Mouse (Mus musculus) MEL (cell line): ENCODE measurements around the gene Gm6993. TPM values are rescaled to one million over a fixed set of nuclear protein-coding genes. Genes with fewer than 3 reads are reported as not detected.

Source experiments
- DNase-seq: peaks from one replicate; pipeline ENCODE4 v3.0.0; 2011; ENCODE audit warnings: low read depth, low spot score
- H3K27ac ChIP-seq: 2 replicates; pipeline ENCODE4 v1.5.1; 2012; ENCODE audit warnings: low read depth, mild to moderate bottlenecking, control low read depth, low read length, moderate library complexity; ENCODE audit not compliant: control insufficient read depth
- H3K27me3 ChIP-seq, 2 experiments: fragments of 150-350 bp in 1 of 2; sonication (generic) in 1 of 2; 2 replicates each; pipeline ENCODE4 v1.6.1; 2012; ENCODE audit warnings: low read length in 2 of 2, mild to moderate bottlenecking in 2 of 2, improper control_type of control experiment in 1 of 2, moderate library complexity in 1 of 2; ENCODE audit not compliant: insufficient read depth in 2 of 2, control insufficient read depth in 1 of 2
- H3K36me3 ChIP-seq, 2 experiments: 2 replicates each; pipeline ENCODE4 v1.6.1; 2012 to 2014; ENCODE audit warnings: low read length in 2 of 2, improper control_type of control experiment in 1 of 2, inconsistent platforms in 1 of 2, mild to moderate bottlenecking in 1 of 2; ENCODE audit not compliant: insufficient read depth in 2 of 2, control insufficient read depth in 1 of 2
- H3K4me1 ChIP-seq, 2 experiments: fragments of 150-350 bp in 1 of 2; sonication (generic) in 1 of 2; 2 replicates each; pipeline ENCODE4 v1.6.1; 2012; ENCODE audit warnings: low read length in 2 of 2, improper control_type of control experiment in 1 of 2, mild to moderate bottlenecking in 1 of 2; ENCODE audit not compliant: insufficient read depth in 2 of 2, control insufficient read depth in 1 of 2
- H3K4me3 ChIP-seq, 2 experiments: fragments of 150-350 bp in 1 of 2; sonication (generic) in 1 of 2; 2 replicates each; pipeline ENCODE4 v1.5.1; 2012; ENCODE audit warnings: low read depth in 2 of 2, low read length in 2 of 2, mild to moderate bottlenecking in 2 of 2, moderate library complexity in 2 of 2, control low read depth in 1 of 2, improper control_type of control experiment in 1 of 2; ENCODE audit not compliant: control insufficient read depth in 1 of 2, insufficient read depth in 1 of 2
- H3K79me2 ChIP-seq: 2 replicates; pipeline ENCODE4 v1.6.1; 2012; ENCODE audit warnings: mild to moderate bottlenecking, low read length, moderate library complexity; ENCODE audit not compliant: control insufficient read depth, poor library complexity, insufficient read depth
- H3K9ac ChIP-seq: 2 replicates; pipeline ENCODE4 v1.6.1; 2012; ENCODE audit warnings: low read depth, mild to moderate bottlenecking, control low read depth, low read length, moderate library complexity; ENCODE audit not compliant: control insufficient read depth, poor library complexity, severe bottlenecking
- H3K9me3 ChIP-seq: fragments of 150-350 bp; sonication (generic); replicated peaks from 2 replicates; pipeline ENCODE4 v1.6.1; 2012; ENCODE audit warnings: mild to moderate bottlenecking, low read length, improper control_type of control experiment, moderate library complexity; ENCODE audit not compliant: insufficient read depth
- BHLHE40 ChIP-seq: IDR thresholded peaks from 2 replicates; pipeline ENCODE4 v1.6.1; 2012; ENCODE audit warnings: low read depth, mild to moderate bottlenecking, inconsistent platforms, low read length, improper control_type of control experiment, borderline replicate concordance
- CHD1 ChIP-seq: IDR thresholded peaks from 2 replicates; pipeline ENCODE4 v1.6.1; 2012; ENCODE audit warnings: low read depth, mild to moderate bottlenecking, inconsistent platforms, low read length, improper control_type of control experiment
- CHD2 ChIP-seq: IDR thresholded peaks from 2 replicates; pipeline ENCODE4 v1.6.1; 2011; ENCODE audit warnings: low read length, improper control_type of control experiment
- ELF1 ChIP-seq: IDR thresholded peaks from 2 replicates; pipeline ENCODE4 v1.6.1; 2014; ENCODE audit warnings: low read depth, mild to moderate bottlenecking, inconsistent platforms, low read length, improper control_type of control experiment, moderate library complexity
- HCFC1 ChIP-seq: IDR thresholded peaks from 2 replicates; pipeline ENCODE4 v1.6.1; 2012; ENCODE audit warnings: low read depth, mild to moderate bottlenecking, inconsistent platforms, low read length, improper control_type of control experiment, moderate library complexity
- NRF1 ChIP-seq: IDR thresholded peaks from 2 replicates; pipeline ENCODE4 v1.6.1; 2014; ENCODE audit warnings: low read depth, mild to moderate bottlenecking, inconsistent platforms, low read length, improper control_type of control experiment, moderate library complexity; ENCODE audit not compliant: poor library complexity, insufficient read depth, severe bottlenecking
- POLR2AphosphoS2 ChIP-seq: IDR thresholded peaks from 2 replicates; pipeline ENCODE4 v1.6.1; 2011; ENCODE audit warnings: low read length, improper control_type of control experiment
- RCOR1 ChIP-seq: IDR thresholded peaks from 2 replicates; pipeline ENCODE4 v1.6.1; 2012; ENCODE audit warnings: low read depth, mild to moderate bottlenecking, inconsistent platforms, low read length, improper control_type of control experiment
- SMC3 ChIP-seq: IDR thresholded peaks from 2 replicates; pipeline ENCODE4 v1.6.1; 2011; ENCODE audit warnings: low read depth, low read length, improper control_type of control experiment
- USF2 ChIP-seq, 2 experiments: IDR thresholded peaks; 2 replicates each; pipeline ENCODE4 v1.6.1; 2011 to 2012; ENCODE audit warnings: improper control_type of control experiment in 2 of 2, low read length in 2 of 2, borderline replicate concordance in 1 of 2, inconsistent platforms in 1 of 2, low read depth in 1 of 2, mild to moderate bottlenecking in 1 of 2; ENCODE audit not compliant: insufficient read depth in 1 of 2
- ZC3H11A ChIP-seq: IDR thresholded peaks from 2 replicates; pipeline ENCODE4 v1.6.1; 2012; ENCODE audit warnings: low read depth, mild to moderate bottlenecking, inconsistent platforms, low read length, improper control_type of control experiment
- ZNF384 ChIP-seq: IDR thresholded peaks from 2 replicates; pipeline ENCODE4 v1.6.1; 2012; ENCODE audit warnings: low read depth, mild to moderate bottlenecking, inconsistent platforms, low read length, improper control_type of control experiment
- polyA plus RNA-seq, 2 experiments: library from polyadenylated mRNA; stranded (reverse) in 1 of 2; unstranded in 1 of 2; fragments of >175 nt in 1 of 2; fragments of >200 nt in 1 of 2; gene quantifications; 2 replicates each; pipeline versions ENCODE4 v1.2.1 to v1.2.4; 2012; ENCODE audit warnings: low replicate concordance in 2 of 2, low read depth in 1 of 2; ENCODE audit not compliant: insufficient read length in 2 of 2, insufficient read depth in 1 of 2, missing spikeins in 1 of 2
- total RNA-seq: library from RNA; depleted of rRNA; stranded (reverse); fragments of 300-350 nt; gene quantifications from 2 replicates; pipeline ENCODE4 v1.2.3, GENCODE M21; 2012

Gene Gm6993
- total and polyA plus RNA-seq, 3 experiments, result not detected

GRCm38 (mm10) chr12:31227167-31227566 is 13.4 kb upstream of the Gm6993 start:
- Histone ChIP-seq H3K4me3 (no peak overlapping the region), H3K27ac (no peak overlapping the region), H3K79me2 (no peaks in the 10 kb centered on the region), H3K4me1 (no peaks in the 10 kb centered on the region), H3K9ac (no peak overlapping the region), H3K36me3 (no peaks in the 10 kb centered on the region), H3K27me3 (peaks cover 0 to 3% of the 10 kb centered on the region in 2 experiments; a peak in 1 of 4 replicates), H3K9me3 (no peaks in the 10 kb centered on the region)
- no peak for TF ChIP-seq POLR2AphosphoS2
- no peak for DNase-seq

GRCm38 (mm10) chr12:31228878-31229277 is 11.7 kb upstream of the Gm6993 start:
- Histone ChIP-seq H3K9ac (no peak overlapping the region), H3K36me3 (no peaks in the 10 kb centered on the region), H3K27ac (no peak overlapping the region), H3K4me1 (no peaks in the 10 kb centered on the region), H3K79me2 (no peaks in the 10 kb centered on the region), H3K9me3 (no peaks in the 10 kb centered on the region), H3K4me3 (no peak overlapping the region), H3K27me3 (peaks cover 0 to 3% of the 10 kb centered on the region in 2 experiments; a peak in 1 of 4 replicates)
- TF ChIP-seq CHD1, result no peak
- DNase-seq, result no peak

DNA sequence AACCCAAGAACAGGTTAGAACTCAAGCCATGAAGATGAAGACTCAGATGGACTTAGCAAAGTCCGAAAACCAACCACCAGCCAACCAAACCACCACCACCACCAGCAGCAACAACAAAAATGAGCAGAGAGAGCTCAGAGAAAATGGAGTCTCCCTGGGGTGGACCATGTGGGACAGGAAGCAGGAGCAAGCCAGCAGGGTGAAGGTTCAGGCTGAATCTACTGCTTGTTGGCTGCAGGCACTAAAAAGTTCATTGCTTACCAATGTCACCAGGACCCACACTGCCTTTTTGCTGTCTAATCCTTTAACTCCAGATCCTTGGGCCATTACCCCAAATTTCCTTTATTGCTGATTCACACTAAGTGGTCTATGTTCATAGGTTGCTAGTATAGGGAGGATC is 7.9 kb upstream of the Gm6993 start:
- Histone ChIP-seq H3K27ac (no peak overlapping the region), H3K36me3 (no peaks in the 10 kb centered on the region), H3K4me1 (no peaks in the 10 kb centered on the region), H3K79me2 (no peaks in the 10 kb centered on the region), H3K9me3 (no peaks in the 10 kb centered on the region), H3K27me3 (peaks cover 0 to 3% of the 10 kb centered on the region in 2 experiments; a peak in 1 of 4 replicates), H3K4me3 (no peak overlapping the region), H3K9ac (no peak overlapping the region)
- DNase-seq, result no peak
- no peak for TF ChIP-seq SMC3
- no peak for TF ChIP-seq ELF1
- no peak for TF ChIP-seq HCFC1
- TF ChIP-seq POLR2AphosphoS2, result no peak
- no peak for TF ChIP-seq CHD2
- TF ChIP-seq RCOR1, result no peak

GRCm38 (mm10) chr12:31235018-31235417 is 5.6 kb upstream of the Gm6993 start:
- no peak overlapping the region for H3K27ac ChIP-seq
- no peaks in the 10 kb centered on the region; a peak in 1 of 4 replicates for H3K27me3 ChIP-seq
- no peaks in the 10 kb centered on the region for H3K9me3 ChIP-seq
- H3K36me3 ChIP-seq, result no peaks in the 10 kb centered on the region
- H3K4me1 ChIP-seq, result no peaks in the 10 kb centered on the region
- TF ChIP-seq ZNF384 (no peak), RCOR1 (no peak), USF2 (IDR thresholded peaks at IDR 0.05; ENCODE audit: borderline replicate concordance in 1 of 2, insufficient read depth in 1 of 2, low read depth in 1 of 2, low read length in 2 of 2) (no peak), CHD1 (no peak), BHLHE40 (no peak), CHD2 (no peak), NRF1 (no peak), ZC3H11A (no peak)
- no peak for DNase-seq
- no peak overlapping the region for H3K4me3 ChIP-seq
- no peak overlapping the region for H3K9ac ChIP-seq
- H3K79me2 ChIP-seq, result no peaks in the 10 kb centered on the region
